Mouse (Mus musculus) embryo, embryonic 11 days (tissue): ENCODE data around the gene Hist2h4.
"Not testable (repeated sequence)": the region's sequence is repeated elsewhere in the genome, so short reads cannot be mapped to it uniquely, and the experiment has no call there.

Experiments used
- DNase-seq: peaks from one replicate; pipeline ENCODE4 v3.0.0-alpha.2; 2015

Gene Hist2h4

GRCm38 (mm10) chr3:96262979-96263550 lies at the start of gene Hist2h4:
Gene Hist2h4, minus strand, starts transcription at chr3:96263311.
- peak; percentile 95 for DNase-seq

DNA sequence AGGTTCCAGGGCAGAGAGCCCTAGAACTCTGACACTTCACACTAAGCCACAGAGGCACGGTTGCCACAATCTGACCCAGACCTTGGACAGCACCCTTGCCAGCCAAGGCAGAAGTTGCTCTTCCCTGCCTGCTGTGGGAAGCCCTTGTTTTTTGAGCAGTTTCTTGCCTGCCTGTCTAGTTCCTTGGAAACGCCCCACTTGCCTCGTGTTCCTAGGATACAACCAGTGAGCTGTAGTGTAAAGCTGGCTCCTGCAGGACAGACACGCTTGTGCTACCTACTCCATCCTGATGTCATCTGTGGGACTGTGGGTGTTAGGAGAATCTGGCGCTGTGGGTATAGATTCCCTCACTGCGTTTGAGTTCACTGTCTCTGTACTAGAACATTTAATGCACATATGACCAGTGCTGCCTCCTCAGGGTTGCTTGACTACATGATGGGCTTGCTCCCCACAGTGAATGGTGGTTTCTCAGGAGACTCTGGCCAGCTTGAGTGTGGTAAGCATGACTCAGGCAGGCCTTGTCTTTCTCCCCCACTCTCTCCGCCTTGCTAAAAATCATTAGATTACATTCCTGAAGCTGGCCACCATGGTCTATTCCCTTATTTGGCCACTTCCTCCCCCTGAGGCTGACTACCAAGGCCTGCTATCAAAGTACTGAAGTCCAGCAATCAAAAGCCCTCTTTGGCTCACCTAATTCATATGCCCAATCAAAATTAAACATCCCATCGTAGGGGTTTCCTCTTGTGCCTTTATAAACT lies 49.4 kb upstream of the Hist2h4 start:
- DNase-seq: no peak

DNA sequence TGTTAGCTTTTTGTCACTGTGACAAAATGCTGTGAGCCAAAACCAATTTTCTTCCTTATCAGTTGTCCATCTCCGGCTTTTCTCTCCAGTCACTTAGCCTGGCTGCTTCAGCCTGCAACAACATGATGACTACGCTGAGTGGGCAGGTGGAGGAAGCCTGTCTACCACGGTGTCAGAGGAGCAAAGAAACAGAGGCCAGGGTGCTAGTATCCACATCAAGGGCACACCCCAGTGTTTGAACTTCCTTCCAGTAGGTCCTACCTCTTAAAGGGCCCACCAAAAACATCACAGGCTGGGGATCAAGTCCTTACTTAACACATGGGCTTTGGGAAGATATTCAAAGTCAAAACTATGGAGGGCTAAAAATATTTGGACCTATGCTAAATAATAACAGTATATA lies 46.3 kb upstream of the Hist2h4 start:
- no peak for DNase-seq

DNA sequence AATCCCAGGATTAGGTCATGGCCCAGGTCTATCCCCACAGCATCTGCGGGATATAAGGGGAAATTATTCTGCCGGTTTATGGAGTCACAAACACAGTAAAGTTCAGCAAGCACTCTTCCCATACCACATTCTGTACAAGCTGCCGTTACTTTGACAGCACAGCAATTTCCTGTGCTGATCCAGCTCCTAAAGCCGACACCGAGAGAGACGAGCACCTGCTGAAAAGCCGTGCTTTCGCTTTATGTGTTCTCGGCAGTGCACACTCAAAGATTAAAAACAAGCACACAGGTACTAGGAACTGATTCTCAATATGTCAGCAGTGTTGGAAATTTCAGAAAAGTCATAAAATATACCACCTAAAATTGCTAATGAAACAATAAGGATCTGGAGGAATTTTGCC lies 43.4 kb upstream of the Hist2h4 start:
- DNase-seq: no peak

- DNase-seq: no peak
Measured at GRCm38 (mm10) chr3:96302076-96302475, 39.0 kb upstream of the Hist2h4 start.

GRCm38 (mm10) chr3:96300706-96301529 lies 37.8 kb upstream of the Hist2h4 start:
- DNase-seq: no peak

DNA sequence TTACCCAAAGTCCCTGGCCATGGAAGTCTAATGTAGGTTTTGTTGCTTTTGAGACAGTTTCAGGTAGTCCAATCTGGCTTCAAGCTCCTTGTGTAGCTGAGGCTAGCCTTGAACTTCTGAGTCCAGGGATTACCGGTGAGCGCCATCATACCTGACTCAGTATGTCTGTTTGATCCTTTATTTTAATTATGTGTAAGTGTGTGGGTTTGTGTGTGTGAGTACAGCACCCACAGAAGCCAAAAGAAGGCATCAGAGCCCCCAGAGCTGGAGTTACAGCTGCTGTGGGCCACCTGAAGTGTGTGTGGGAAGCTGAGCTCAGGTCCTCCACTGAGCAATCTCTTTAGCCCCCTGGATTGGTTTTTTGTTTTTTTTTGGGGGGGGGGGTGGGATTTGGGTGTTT lies 36.5 kb upstream of the Hist2h4 start:
- DNase-seq: no peak

DNA sequence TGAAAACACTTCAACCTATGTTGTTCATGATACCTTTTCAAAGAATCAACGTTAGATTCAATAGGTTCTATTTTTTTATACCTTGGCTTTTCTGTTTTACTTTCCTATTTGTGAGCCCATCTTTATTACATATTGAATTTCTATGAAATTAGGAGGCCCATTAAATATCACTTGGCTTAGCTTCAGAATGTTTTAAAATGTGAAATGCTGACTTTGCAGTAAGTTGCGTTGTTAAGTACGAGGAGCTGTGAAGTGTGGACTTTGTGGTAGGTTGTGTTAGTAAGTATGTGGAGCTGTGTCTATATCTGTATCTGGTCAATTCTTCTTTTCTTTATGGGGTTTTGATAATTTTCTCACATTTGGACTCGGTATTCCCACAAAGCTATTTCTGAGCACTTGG lies 35.2 kb upstream of the Hist2h4 start:
- no peak for DNase-seq

DNA sequence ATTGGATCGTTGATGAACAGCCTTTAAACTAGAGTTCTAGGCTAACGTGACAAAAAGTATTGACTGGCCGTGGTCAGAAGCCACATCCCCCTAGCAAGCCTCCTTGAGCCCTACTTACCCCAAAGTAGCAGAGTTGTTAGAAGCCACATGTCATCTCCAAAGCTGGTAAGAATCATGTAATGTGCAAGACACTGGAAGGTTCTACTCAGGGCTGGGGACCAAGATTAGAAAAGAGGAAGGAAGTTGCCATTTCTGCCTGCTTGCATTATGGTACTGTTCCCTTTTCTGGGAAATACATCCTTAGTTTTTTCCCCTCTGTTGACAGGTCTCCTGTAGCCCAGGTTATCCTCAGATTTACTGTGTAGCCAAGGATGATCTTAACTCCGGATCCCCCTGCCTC lies 30.7 kb upstream of the Hist2h4 start, which contains the start of gene Fcgr1:
Fcgr1 (minus strand) TSS at position 183 of the 400 bp plus-strand sequence.
- DNase-seq: no peak

DNA sequence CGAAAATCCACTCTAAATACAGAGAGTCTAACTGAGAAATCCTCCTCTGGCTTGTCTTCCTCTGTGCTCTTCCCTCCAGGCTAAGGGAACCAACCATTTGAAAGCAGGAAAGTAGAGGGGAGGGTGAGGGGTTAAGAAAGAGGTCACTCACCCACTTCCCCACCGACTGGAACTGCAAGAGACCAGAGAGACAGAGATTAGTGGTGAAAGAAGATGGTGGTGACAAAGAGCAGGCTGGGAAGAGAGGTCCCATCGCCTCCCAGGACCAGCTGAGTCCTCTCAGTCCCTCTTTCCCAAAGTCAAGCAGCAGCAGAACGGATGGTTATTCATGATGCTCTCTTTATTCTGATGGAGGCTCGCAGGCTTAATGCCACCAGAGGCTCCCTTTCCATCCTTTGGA lies 30.3 kb upstream of the Hist2h4 start:
- no peak for DNase-seq

DNA sequence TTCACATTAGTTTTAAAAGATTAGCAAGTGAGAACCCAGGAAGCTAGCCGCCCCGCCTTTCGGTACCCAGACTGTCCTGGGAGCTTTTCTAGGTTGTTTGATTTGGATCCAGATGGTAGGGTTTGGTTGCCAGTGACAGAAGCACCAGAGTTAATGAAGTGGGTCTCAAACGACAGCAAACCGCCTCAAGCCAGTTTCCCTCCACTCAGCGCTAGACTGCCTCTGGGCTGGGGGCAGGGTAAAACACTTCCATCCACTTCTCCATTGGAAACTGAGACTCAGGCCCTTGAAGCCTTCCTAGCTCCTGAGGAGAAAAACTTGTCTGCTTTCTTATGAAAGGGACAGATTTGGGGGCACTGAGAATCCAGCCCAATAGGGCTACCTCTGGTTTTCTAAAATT lies 29.5 kb upstream of the Hist2h4 start:
- DNase-seq: no peak

DNA sequence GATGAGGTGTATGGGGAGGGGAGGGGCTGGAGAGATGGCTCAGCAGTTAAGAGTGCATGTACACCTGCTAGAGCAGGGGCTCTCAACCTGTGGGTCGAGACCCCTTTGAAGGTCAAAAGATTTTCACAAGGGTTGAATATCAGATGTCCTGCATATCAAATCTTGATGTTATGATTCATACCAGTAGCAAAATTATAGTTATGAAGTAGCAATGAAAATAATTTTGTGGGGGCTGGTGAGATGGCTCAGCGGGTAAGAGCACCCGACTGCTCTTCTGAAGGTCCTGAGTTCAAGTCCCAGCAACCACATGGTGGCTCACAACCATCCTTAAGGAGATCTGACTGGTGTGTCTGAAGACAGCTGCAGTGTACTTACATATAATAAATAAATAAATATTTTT lies 27.6 kb upstream of the Hist2h4 start:
- DNase-seq: not testable (repeated sequence)

DNA sequence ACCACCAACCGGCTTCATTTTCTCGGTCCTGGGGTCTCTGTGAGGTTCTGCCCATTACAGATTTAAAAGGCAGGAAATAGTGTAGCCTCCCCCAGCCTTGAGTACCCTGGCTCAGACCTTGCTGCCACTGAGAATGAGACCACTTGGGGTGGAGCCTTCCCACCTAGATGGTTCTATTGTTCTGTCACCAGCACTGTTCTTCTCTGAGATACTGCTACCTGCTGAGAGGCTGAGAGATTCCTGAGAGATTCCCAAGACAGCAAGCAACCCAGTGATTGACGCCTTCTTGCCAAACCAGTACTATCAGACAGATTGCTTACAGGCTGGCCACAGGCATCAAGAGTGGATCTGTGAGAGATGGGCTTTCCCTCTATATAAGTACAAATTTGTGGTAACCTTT lies 26.1 kb upstream of the Hist2h4 start:
- no peak for DNase-seq

DNA sequence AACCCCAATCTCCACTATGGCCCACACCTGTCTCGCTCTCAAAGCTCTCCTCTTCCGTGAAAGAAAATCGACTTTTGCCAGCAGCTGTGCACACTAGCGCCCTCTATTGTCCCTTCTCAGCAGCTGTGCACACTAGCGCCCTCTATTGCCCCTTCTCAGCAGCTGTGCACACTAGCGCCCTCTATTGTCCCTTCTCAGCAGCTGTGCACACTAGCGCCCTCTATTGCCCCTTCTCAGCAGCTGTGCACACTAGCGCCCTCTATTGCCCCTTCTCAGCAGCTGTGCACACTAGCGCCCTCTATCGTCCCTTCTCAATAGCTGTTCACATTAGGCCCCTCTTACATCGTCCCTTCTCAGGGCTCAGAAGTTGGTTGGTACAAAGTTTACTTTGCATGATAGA lies 24.2 kb upstream of the Hist2h4 start:
- DNase-seq: not testable (repeated sequence)

DNA sequence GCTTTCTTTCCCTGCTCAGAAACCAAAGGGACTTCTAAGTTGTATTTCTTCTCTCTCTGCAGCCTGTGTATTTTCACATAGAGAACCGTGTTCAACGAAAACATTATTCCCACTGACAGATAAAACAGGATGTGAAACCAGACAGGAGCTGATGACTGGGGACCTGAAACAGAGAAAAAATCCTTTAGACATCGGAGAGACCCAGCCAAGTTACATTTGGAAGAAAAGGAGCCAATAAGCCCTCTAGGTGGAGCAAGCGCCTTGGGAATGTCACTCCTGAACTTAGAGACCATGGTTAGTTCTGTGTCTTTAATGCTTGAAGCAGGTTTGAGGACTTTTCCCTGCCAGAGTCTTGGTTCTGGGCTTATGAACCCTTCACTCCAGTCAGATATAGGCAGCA lies 21.3 kb upstream of the Hist2h4 start:
- peak; percentile 75 for DNase-seq

- no peak for DNase-seq
Measured at GRCm38 (mm10) chr3:96280660-96281059, 17.5 kb upstream of the Hist2h4 start.

GRCm38 (mm10) chr3:96277800-96278624 lies 14.9 kb upstream of the Hist2h4 start:
- peak; percentile 94 for DNase-seq

DNA sequence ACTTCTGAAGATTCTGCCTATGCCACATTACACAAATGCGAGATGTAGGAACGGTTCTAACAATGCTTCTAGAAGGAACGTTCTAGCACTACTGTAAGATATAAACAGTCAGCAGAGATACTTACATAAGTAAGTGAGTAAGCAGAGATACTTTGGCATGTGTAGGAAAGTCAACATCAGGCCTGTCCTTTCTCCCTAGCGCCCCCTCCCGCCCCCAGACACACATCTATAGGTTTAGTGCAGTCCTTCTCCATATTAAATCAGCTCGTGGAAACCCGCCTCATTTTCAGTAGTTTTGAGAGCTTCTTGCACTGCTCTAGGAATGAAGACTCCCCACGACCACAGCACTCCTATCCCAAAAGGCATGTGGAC lies 14.3 kb upstream of the Hist2h4 start:
- DNase-seq: peak; percentile 76

DNA sequence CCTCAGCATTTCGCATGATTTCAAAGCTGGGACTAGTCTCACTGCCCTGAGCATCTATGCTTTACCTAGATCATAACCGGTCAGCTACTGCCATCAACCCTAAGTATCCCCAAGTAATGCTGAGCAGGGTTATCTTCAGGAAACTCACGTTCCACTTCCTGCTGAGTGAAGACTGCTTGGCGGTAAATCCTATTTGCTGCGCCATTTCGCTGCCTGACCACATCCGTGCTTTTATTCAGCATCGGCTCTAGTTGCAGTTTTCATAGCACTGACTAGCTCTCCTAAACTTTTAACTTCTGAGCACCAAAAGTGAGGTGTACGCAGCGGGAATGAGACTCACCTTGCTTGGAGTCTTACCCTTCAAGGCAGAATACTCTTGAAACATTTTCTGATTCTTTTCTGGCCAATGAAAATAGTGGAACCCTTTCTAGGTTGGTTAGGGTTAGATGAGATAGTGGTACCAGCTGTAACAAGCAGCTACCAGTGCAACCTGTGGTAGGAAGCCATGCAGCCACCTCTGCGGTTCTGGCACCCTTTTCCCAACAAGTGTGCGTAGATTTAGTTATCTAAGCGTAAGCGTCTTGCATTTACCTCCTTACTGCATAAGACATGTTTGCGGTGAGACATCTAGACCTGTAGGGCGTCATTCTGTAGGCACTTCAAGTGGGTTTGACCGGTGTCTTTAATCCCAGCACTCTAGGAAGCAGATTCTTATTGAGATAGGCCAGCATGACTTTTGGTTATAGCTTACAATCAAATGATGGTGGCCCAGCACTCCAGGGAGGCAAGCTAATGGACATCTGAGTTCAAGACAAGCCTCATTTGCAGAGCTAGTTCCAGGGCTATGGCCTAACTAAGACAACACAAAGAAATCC lies 10.7 kb upstream of the Hist2h4 start:
- DNase-seq: no peak

- DNase-seq: peak; percentile 98
Measured at GRCm38 (mm10) chr3:96269511-96270474, 6.7 kb upstream of the Hist2h4 start, which contains the start of gene Hist2h2bb. Gene Hist2h2bb, plus strand, starts transcription at chr3:96269752.
